Mouse (Mus musculus) liver, embryonic 14.5 days (tissue): ENCODE results near the gene Sncb.

Source experiments
- CTCF ChIP-seq: IDR thresholded peaks from 2 replicates; pipeline ENCODE4 v1.5.1; 2016; ENCODE audit warnings: antibody characterized with exemption, low read depth, control low read depth
- EP300 ChIP-seq: IDR thresholded peaks from 2 replicates; pipeline ENCODE4 v1.6.1; 2016; ENCODE audit warnings: antibody characterized with exemption, low read depth

GRCm38 (mm10) chr13:54794843-54795242 lies 28.4 kb upstream of the Sncb start:
- no peak for TF ChIP-seq CTCF
- no peak for TF ChIP-seq EP300
